Mouse (Mus musculus) cerebellum, adult 2 months (tissue): Measurements from ENCODE around the gene Ccz1. TPM values are rescaled to one million over a fixed set of nuclear protein-coding genes. Genes with fewer than 3 reads are reported as not detected.

Experiments
- DNase-seq, 2 experiments: peaks; one replicate each; pipeline ENCODE4 v3.0.0; 2021
- H3K27ac ChIP-seq: fragments of 200-500 bp; 2 replicates; pipeline ENCODE4 v1.5.1; 2012; ENCODE audit warnings: low read length, control low read depth, inconsistent platforms; ENCODE audit not compliant: insufficient read depth
- H3K27me3 ChIP-seq: fragments of 200-500 bp; 2 replicates; pipeline ENCODE4 v1.6.1; 2012; ENCODE audit warnings: inconsistent platforms, mild to moderate bottlenecking, low read length, moderate library complexity; ENCODE audit not compliant: control insufficient read depth, insufficient read depth
- H3K4me1 ChIP-seq: fragments of 200-500 bp; 2 replicates; pipeline ENCODE4 v1.6.1; 2011; ENCODE audit warnings: low read length; ENCODE audit not compliant: control insufficient read depth, insufficient read depth
- H3K4me3 ChIP-seq: fragments of 200-500 bp; replicated peaks from 2 replicates; pipeline ENCODE3; 2011; ENCODE audit warnings: mild to moderate bottlenecking, low read depth, low read length, control low read depth; ENCODE audit not compliant: insufficient read depth
- CTCF ChIP-seq: fragments of 200-500 bp; IDR thresholded peaks from 2 replicates; pipeline ENCODE4 v1.5.1; 2011; ENCODE audit warnings: low read depth, mild to moderate bottlenecking, control low read depth, low read length, moderate library complexity, borderline replicate concordance; ENCODE audit not compliant: insufficient read depth
- POLR2A ChIP-seq: fragments of 200-500 bp; IDR thresholded peaks from 2 replicates; pipeline ENCODE4 v1.6.1; 2011; ENCODE audit warnings: low read length, control low read depth, borderline replicate concordance; ENCODE audit not compliant: insufficient read depth
- WGBS: fragments of 180-500 bp; shearing (Covaris S2); methylation state at CpG from one replicate; pipeline ENCODE4 v1.1.7; 2018; 5-methylcytosine and 5-hydroxymethylcytosine counted together
- polyA plus RNA-seq: library from polyadenylated mRNA; depleted of rRNA; stranded (reverse); fragments of >200 nt; gene quantifications from 2 replicates; pipeline ENCODE4 v1.2.3, GENCODE M21; 2012

The Ccz1 gene
- polyA plus RNA-seq, 1 experiment = 45.6 TPM

- WGBS = 41% methylated on average over 11 of the region's 11 CpGs
- TF ChIP-seq POLR2A (no peak), CTCF (peak; percentile 90)
- no peak overlapping the region for H3K4me3 ChIP-seq
These were observed 26.2 kb upstream of the Ccz1 start for GRCm38 (mm10) chr5:144040720-144041364.

DNA sequence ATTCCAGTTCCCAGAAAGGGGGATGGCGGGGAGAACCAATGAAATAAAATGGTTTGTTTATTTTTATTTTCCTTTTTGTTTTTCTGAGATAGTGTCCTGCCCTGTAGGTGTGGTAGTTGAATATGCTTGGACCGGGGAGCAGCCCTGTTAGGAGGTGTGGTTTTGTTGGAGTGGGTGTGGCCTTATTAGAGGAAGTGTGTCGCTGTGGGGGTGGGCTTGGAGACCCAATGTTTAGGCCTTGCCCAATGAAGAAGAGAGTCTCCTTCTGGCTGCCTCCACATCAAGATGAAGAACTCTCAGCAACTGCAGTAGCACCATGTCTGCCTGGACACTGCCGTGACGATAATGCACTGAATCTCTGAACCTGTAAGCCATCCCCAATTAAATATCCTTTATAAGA is 25.2 kb upstream of the Ccz1 start:
- DNase-seq = no peak
- H3K27me3 ChIP-seq = no peaks in the 10 kb centered on the region
- H3K4me3 ChIP-seq = no peak overlapping the region
- 92% methylated on average over 5 of the region's 5 CpGs for WGBS
- TF ChIP-seq CTCF (no peak), POLR2A (no peak)
- no peaks in the 10 kb centered on the region for H3K4me1 ChIP-seq
- no peak overlapping the region for H3K27ac ChIP-seq

More at GRCm38 (mm10) chr5:144040720-144041364, 26.2 kb upstream of the Ccz1 start:
- DNase-seq = peak; percentile 61 to 74
- Histone ChIP-seq H3K4me1 (no peaks in the 10 kb centered on the region), H3K27ac (no peak overlapping the region), H3K27me3 (no peaks in the 10 kb centered on the region)

DNA sequence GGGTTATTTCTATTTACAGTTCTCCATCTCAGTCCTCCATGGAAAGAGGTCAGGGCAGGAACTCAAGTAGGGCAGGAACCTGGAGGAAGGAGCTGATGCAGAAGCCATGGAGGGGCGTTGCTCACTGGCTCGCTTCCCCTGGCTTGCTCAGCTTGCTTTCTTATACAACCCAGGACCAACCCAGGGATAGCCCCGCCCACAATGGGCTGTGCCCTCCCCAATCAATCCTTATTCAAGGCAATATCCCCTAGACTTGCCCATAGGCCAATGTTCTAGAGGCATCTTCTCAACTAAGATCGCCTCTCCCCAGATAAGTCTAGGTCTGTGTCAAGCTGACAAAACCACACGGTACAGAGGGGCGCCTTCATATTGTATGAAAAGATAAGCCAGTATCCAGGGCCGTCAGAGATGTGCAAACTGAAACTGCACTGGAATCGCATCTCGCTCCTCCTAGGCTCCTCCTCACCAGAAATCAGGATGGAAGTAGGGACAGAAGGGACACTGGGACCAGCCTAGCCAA is 24.5 kb upstream of the Ccz1 start:
- no peak overlapping the region for H3K4me3 ChIP-seq
- TF ChIP-seq CTCF (no peak), POLR2A (no peak)
- no peak overlapping the region for H3K27ac ChIP-seq
- WGBS = 81% methylated on average over 9 of the region's 9 CpGs
- no peaks in the 10 kb centered on the region for H3K27me3 ChIP-seq
- DNase-seq = no peak
- no peaks in the 10 kb centered on the region for H3K4me1 ChIP-seq

- H3K27me3 ChIP-seq = no peaks in the 10 kb centered on the region
- TF ChIP-seq CTCF (no peak), POLR2A (no peak)
- no peak for DNase-seq
- H3K4me3 ChIP-seq = no peak overlapping the region
- H3K4me1 ChIP-seq = no peaks in the 10 kb centered on the region
- H3K27ac ChIP-seq = no peak overlapping the region
- WGBS = 49% methylated on average over 17 of the region's 17 CpGs
These were observed 22.3 kb upstream of the Ccz1 start for GRCm38 (mm10) chr5:144036952-144037351.

GRCm38 (mm10) chr5:144034567-144034966 is 19.9 kb upstream of the Ccz1 start:
- no peak overlapping the region for H3K4me3 ChIP-seq
- TF ChIP-seq POLR2A = no peak
- no peak for TF ChIP-seq CTCF
- no peaks in the 10 kb centered on the region for H3K27me3 ChIP-seq
- no peak for DNase-seq
- H3K4me1 ChIP-seq = no peaks in the 10 kb centered on the region
- WGBS = 90% methylated on average over 7 of the region's 7 CpGs
- H3K27ac ChIP-seq = no peak overlapping the region

DNA sequence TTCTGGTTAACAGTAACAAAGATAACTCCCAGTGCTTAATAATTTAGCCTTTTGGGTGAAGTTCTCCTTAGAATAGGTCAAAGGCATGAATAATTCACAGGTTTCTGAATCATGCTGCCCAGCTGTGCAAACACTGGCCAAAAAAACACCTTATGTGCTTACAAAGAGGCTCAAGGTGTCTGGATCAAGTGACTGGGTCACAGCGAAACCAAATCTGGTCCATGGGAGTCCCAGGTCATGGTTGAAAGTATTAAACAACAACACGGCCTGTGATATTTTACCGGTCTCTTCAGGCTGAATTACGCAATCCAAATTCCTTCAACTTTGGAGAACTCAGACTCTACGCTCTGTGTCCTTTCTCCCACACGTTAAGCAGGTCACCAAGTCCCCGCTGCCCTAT is 17.8 kb upstream of the Ccz1 start:
- H3K27ac ChIP-seq = no peak overlapping the region
- TF ChIP-seq CTCF (no peak), POLR2A (no peak)
- WGBS = 92% methylated on average over 7 of the region's 7 CpGs
- no peaks in the 10 kb centered on the region for H3K4me1 ChIP-seq
- H3K4me3 ChIP-seq = no peak overlapping the region
- no peak for DNase-seq
- no peaks in the 10 kb centered on the region for H3K27me3 ChIP-seq

DNA sequence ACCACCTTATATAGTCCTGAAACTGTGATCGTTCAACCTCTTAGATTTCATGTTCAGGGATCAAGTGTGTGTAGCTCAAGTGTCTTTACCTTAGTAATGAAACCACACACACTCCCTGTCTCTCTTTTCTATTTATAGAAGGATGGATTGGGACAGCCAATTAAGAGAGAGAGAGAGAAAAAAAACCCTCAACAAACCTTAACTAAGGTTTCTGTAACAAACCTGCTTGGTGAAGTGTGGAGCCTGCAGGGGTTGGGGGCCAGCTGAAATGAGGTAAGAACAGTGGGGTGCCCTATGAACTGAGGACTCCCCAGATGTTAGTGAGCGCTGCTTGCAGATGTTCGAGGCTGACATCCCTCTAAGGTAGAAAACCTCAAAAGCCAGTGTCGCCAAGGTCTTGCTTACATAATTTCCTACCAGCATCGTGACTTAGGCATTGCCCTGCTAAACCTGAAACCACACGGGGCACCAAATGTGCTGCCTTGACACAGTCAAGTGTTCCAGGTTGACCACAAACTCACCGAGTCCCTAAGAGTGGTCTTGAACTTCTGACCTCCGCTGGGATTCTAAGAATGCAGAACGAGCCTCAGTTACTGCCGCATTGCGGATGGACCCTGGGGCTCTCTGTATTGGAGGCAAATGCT is 12.1 kb upstream of the Ccz1 start, which contains the start of gene Ocm:
Gene Ocm, minus strand, starts transcription at position 51 of the 644 bp plus-strand sequence.
- Histone ChIP-seq H3K4me3 (no peak within 1 kb of the TSS), H3K27me3 (no peaks in the 10 kb centered on the region), H3K4me1 (no peaks in the 10 kb centered on the region), H3K27ac (no peak within 1 kb of the TSS)
- DNase-seq = no peak
- 80% methylated on average over 11 of the region's 11 CpGs for WGBS
- TF ChIP-seq CTCF = no peak
- TF ChIP-seq POLR2A = no peak

DNA sequence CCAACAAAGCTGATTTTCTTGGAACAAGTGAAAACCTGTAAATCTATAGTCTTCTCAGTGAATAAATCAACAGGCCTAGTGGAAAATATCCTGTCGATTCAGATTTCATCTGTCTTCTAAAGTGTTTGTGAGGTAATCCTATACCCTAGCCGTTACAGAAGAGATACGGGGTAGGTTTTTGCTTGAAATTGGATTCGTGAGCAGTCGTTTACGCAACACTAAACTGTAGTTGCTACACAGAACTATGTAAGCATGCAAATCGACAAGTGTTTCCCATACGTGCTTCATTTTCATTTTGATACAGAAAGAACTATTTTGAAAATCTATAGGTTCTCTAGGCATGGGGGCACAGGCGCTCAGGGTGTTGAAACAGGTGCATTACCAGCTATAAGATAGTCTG is 1.2 kb upstream of the Ccz1 start:
- no peak overlapping the region for H3K4me3 ChIP-seq
- WGBS = 93% methylated on average over 9 of the region's 9 CpGs
- H3K4me1 ChIP-seq = peaks cover 4% of the 10 kb centered on the region; the same call in 1 of the 2 replicates
- H3K27me3 ChIP-seq = no peaks in the 10 kb centered on the region
- DNase-seq = no peak
- TF ChIP-seq CTCF (no peak), POLR2A (no peak)
- no peak overlapping the region for H3K27ac ChIP-seq
